Mouse (Mus musculus) regulatory T cell (primary cell): ENCODE data around the gene Glrx5.

Experiments used
- in situ Hi-C: fragments of 300-600 bp; cut with MboI, MseI; formaldehyde crosslinking; loops from one replicate; pipeline ENCODE4 v1.15.1; 2025; ENCODE audit warnings: high pct_unique_total_duplicates

Glrx5 gene

DNA sequence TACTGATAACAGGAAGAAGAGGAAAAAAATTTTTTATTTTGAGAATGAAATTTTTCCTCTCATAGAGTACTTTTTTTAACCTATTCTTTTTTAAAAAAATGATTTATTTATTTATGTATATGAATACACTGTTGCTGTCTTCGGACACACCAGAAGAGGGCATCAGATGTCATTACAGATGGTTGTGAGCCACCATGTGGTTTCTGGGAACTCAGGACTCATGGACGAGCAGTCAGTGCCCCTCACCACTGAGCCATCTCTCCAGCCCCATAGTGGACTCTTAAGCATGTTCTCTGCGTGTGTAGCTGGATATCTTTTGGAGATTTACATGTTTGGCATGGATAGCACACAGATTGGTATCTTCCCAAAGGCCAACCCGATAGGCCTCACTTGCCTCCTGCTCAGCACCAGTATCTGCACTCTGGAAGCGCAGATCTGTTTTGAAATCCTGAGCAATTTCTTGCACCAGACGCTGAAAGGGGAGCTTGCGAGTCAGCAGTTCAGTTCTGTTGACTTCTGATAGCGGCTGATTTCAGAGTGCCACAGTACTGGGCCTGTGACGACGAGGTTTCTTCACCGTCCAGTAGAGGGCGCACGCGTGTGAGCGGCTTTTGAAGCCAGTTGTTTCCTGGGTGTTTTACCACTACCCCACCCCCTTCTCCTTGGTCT lies 5.0 kb upstream of the Glrx5 start:
- in situ Hi-C loops: no loop called here

- in situ Hi-C loops: loop anchor here (10.0 kb wide), 1 partner anchor 755 kb away; the partner anchor contains the start of gene Papola
Measured at GRCm38 (mm10) chr12:105029890-105030289, 2.6 kb upstream of the Glrx5 start.

- in situ Hi-C loops: loop anchor here (10.0 kb wide), 1 partner anchor 753 kb away; the partner anchor contains the start of gene Papola
Measured at GRCm38 (mm10) chr12:105031081-105032058, 1.1 kb upstream of the Glrx5 start.

DNA sequence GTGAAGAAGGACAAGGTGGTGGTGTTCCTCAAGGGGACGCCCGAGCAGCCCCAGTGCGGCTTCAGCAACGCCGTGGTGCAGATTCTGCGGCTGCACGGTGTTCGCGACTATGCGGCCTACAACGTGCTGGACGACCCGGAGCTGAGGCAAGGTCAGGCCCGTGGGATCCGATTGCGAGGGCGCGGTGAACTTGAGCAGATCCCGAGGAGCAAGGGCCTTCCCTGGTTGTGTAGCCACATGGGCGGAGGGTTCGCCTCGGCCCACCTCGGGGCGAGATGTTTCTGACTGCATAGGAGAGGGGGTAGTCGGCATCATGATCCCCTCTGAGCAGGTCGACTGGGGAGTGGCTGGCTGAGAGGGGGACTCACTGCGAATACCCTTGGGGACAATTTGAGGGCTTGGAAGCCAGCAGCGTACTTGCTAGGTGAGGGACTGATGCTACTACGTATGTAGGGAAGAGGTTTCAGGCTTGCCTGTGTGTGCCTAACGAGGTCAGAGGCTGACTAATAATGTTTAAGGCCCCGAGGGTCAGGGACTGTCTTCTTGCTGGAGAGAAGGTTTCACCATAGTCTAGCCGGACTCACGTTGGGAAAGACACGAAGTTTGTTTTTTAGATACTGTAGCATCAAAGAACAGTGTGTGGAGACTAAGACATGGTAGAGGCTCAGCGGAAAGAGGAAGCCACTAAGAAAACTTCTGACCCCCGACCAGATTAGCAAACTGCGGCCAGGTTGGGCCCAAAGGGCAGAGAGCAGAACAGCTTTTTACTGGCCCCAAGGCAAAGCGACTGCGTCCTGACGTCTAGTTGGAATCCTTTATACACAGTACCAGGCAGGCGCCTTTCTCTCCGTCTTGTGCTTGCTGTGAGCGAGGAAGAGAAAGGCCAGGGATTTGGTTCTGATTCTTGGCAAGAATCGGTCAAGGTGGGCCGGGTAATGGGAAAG lies 616 bp downstream of the Glrx5 start:
- in situ Hi-C loops: loop anchor here (10.0 kb wide), 1 partner anchor 752 kb away; the partner anchor contains the start of gene Papola

- in situ Hi-C loops: loop anchor here (10.0 kb wide), 1 partner anchor 751 kb away; the partner anchor contains the start of gene Papola
Measured at GRCm38 (mm10) chr12:105034130-105034769, 1.8 kb downstream of the Glrx5 start.

GRCm38 (mm10) chr12:105038211-105038610 lies 5.7 kb downstream of the Glrx5 start:
- in situ Hi-C loops: loop anchor here (5.0 to 10.0 kb wide), 3 partner anchors 76 to 747 kb away; partner anchors contain the start of gene Papola

DNA sequence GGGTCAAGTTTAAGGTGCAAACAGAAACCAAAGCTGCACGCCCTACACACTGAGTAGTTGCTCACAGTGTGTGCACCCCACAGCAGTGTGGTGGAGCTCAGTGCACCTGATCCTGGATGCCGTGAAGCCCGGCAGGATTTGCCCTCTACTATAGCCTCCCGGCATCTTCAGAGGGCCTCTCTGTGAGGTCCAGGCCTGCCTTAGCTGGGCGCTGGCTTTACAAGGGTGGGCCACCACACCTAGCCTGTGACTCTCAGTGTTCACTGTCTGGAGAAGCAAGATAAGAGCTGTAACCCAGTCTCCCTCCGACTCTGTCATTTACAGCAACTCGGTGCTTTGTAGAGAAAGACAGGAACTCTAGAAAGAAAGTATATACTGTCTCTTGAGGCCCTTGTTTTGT lies 6.4 kb downstream of the Glrx5 start:
- in situ Hi-C loops: loop anchor here (5.0 to 10.0 kb wide), 3 partner anchors 77 to 746 kb away; partner anchors contain the start of gene Papola

GRCm38 (mm10) chr12:105039578-105040289 lies 7.2 kb downstream of the Glrx5 start:
- in situ Hi-C loops: loop anchor here (5.0 to 10.0 kb wide), 3 partner anchors 77 to 745 kb away; partner anchors contain the start of gene Papola

- in situ Hi-C loops: no loop called here
Measured at GRCm38 (mm10) chr12:105040950-105041349, 8.5 kb downstream of the Glrx5 start.

- in situ Hi-C loops: no loop called here
Measured at GRCm38 (mm10) chr12:105043081-105043480, 10.6 kb downstream of the Glrx5 start.

DNA sequence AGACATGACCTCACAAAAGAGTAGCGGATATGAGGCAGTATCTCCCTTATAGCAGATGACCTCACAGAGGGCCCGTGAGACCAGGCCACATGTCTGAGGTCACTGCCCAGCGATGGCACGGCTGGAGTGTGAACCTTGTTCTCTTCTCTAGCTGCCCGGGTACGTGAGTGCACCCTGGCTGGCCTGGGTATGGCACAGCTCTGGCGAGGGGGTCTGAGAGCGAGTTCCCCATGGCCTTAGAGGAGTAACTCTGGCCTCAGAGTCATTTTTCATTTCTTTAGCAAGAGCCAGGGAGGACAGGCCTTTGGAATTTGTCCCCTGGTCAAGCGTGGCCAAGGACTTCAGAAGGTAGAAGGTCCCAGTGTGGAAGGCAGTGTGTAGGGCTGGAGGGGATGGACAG lies 12.3 kb downstream of the Glrx5 start:
- in situ Hi-C loops: no loop called here

DNA sequence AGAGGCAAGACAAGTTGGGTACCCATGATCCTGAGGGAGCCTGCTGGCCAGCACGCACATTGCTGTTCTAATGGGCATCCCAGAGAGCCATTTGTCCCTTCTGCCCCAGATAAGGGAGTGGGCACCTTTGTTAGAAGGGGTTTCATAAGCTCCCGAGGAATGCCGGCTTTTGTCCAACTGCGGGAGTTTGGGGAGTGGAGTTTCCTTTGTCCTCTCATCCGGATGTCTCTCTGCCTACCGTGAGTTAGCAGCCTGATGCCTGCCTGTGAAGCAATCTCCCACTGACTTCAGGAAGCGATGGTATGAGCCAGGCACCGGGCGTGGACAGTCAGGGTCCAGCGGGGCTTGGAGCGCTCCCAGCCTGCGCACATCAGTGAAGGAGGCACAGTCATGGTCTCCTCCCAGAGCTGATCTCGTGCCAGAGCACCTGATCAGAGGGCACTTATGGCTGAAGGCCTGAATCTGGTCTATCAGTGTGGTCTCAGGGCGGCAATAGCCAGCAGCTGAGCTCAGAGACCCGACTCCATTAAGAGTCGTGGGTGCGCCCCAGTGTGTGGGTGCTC lies 15.9 kb downstream of the Glrx5 start:
- in situ Hi-C loops: no loop called here

- in situ Hi-C loops: loop anchor here (5.0 kb wide), 1 partner anchor 52 kb away; no protein-coding TSS in a partner anchor
Measured at GRCm38 (mm10) chr12:105049813-105050212, 17.3 kb downstream of the Glrx5 start.

DNA sequence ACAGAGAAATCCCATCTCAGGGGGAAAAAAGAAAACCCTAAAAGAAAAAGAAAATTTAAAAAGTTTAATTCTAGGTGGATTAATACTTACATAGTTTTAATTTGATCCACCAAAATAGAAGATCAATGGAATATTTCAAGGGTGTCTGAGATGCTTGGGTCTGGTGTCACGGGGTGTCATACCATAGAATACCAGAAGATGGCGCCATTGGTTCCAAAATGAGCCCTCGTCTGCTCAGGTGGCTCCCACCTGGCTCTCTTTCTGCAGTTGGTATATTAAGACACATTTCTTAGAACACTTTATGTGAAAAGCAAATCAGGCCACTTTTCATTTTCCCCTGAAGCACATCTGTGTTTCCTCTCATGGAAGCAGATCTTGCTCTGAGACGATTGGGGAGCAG lies 18.4 kb downstream of the Glrx5 start:
- in situ Hi-C loops: loop anchor here (5.0 kb wide), 1 partner anchor 51 kb away; no protein-coding TSS in a partner anchor

DNA sequence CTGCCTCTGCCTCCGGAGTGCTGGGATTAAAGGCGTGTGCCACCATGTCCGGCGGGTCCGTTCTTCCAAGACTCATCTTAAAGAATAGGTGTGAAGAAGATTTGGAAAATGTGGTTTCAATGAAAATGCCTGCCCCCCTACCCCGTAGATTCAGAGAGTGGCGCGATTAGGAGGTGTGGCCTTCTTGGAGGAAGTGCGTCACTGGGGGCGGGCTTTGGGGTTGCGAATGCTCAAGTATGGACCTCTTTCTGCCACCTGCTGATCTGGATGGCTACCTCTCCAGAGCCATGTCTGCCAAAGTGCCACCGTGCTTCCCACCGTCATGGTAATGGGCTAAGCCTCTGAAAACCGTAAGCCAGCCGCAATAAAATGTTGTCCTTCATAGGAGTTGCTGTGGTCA lies 21.6 kb downstream of the Glrx5 start:
- in situ Hi-C loops: loop anchor here (5.0 kb wide), 1 partner anchor 48 kb away; no protein-coding TSS in a partner anchor

- in situ Hi-C loops: no loop called here
Measured at GRCm38 (mm10) chr12:105055308-105055707, 22.8 kb downstream of the Glrx5 start.

DNA sequence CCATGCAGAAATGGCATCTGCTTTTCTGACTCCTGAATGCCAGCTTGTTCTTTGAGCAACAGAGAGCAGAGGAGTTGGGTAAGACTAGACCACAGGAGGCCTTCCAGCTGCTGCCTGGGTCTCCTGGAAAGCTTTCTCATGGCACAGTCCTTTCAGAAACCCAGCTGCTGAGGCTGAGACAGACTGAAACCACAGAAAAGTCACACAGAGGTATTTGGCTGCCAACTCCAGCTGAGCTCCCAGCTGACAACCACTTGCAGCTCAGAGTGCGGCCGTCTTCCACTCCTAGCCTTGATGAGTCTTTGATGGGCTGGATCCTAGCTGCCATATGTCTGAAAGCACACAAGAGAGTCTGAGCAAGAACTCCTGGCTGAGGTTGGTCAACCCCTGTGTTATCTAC lies 27.5 kb downstream of the Glrx5 start:
- in situ Hi-C loops: no loop called here

- in situ Hi-C loops: no loop called here
Measured at GRCm38 (mm10) chr12:105063201-105064134, 31.0 kb downstream of the Glrx5 start.
